Mouse (Mus musculus) left cerebral cortex, postnatal 36 days (tissue): ENCODE measurements around the gene Pgpep1. TPM values are rescaled to one million over a fixed set of nuclear protein-coding genes. Genes with fewer than 3 reads are reported as not detected.
A peak's percentile ranks its signal among the peaks of the same experiment; 100 is the strongest.

Experiments
- DNase-seq, 2 experiments: peaks; one replicate each; pipeline ENCODE4 v3.0.0; 2021 to 2022; ENCODE audit warnings: low spot score in 2 of 2, mixed read lengths in 1 of 2
- intact Hi-C: fragments of 180-260 bp; cut with DNase I; formaldehyde crosslinking; loops from one replicate; pipeline ENCODE4 v1.15.1; 2025
- total RNA-seq, 2 experiments: library from RNA; stranded (reverse); gene quantifications; 2 replicates each; pipeline ENCODE4 v1.2.3; 2021

The Pgpep1 gene
- total RNA-seq, 2 experiments from 2014 or later: 11.6 to 17.2 TPM

GRCm38 (mm10) chr8:70599507-70600290, 60.5 kb downstream of the Pgpep1 start:
- intact Hi-C loops: no loop called here

GRCm38 (mm10) chr8:70598722-70599121, 61.5 kb downstream of the Pgpep1 start:
- DNase-seq: no peak
- intact Hi-C loops: no loop called here

More at GRCm38 (mm10) chr8:70599507-70600290, 60.5 kb downstream of the Pgpep1 start:
- no peak for DNase-seq

- intact Hi-C loops: no loop called here
- DNase-seq: peak; percentile 82 to 85
Observed at GRCm38 (mm10) chr8:70598283-70598682, 61.9 kb downstream of the Pgpep1 start.

GRCm38 (mm10) chr8:70597417-70598272, 62.5 kb downstream of the Pgpep1 start:
- peak; percentile 25 to 31 for DNase-seq
- intact Hi-C loops: no loop called here

GRCm38 (mm10) chr8:70596775-70597416, 63.3 kb downstream of the Pgpep1 start:
- intact Hi-C loops: no loop called here
- DNase-seq: peak in 1 of 2 experiments; percentile 29

Other genes starting within 250 kb of the Pgpep1 start
- 100 to 1,000 TPM; 116 to 140 TPM for gene Crtc1, start 220.8 kb downstream of the Pgpep1 start, total RNA-seq
- 10 to 100 TPM; 43.6 to 44.6 TPM for gene Klhl26, start 183.4 kb downstream of the Pgpep1 start, total RNA-seq
- gene Tmem59l, start 173.0 kb downstream of the Pgpep1 start, total RNA-seq: 100 to 1,000 TPM; 279 to 317 TPM
- gene Crlf1, start 167.2 kb downstream of the Pgpep1 start, total RNA-seq: 1 to 10 TPM; 4.1 to 4.6 TPM
- gene Rex1bd, start 153.6 kb downstream of the Pgpep1 start, total RNA-seq: 100 to 1,000 TPM; 106 to 108 TPM
- gene Uba52, start 149.6 kb downstream of the Pgpep1 start, total RNA-seq: 100 to 1,000 TPM; 828 to 997 TPM
- 100 to 1,000 TPM; 403 to 432 TPM for gene Fkbp8, start 132.7 kb downstream of the Pgpep1 start, total RNA-seq
- gene Kxd1, start 132.4 kb downstream of the Pgpep1 start, total RNA-seq: 10 to 100 TPM; 45.0 to 49.7 TPM
- 10 to 100 TPM; 19.1 to 20.7 TPM for gene Ell, start 120.9 kb downstream of the Pgpep1 start, total RNA-seq
- gene Isyna1, start 66.0 kb downstream of the Pgpep1 start, total RNA-seq: 10 to 100 TPM; 47.5 to 53.0 TPM
- gene Ssbp4, start 51.5 kb downstream of the Pgpep1 start, total RNA-seq: 100 to 1,000 TPM; 257 to 265 TPM
- gene Lrrc25, start 44.2 kb downstream of the Pgpep1 start, total RNA-seq: 1 to 10 TPM in 1 of 2 experiments, under 1 TPM in 1; 0.44 to 1.2 TPM
- gene Gdf15, start 27.9 kb downstream of the Pgpep1 start, total RNA-seq: not detected
- 10 to 100 TPM; 59.1 to 69.8 TPM for gene Lsm4, start 12.9 kb upstream of the Pgpep1 start, total RNA-seq
- 100 to 1,000 TPM; 219 to 272 TPM for gene Jund, start 38.6 kb upstream of the Pgpep1 start, total RNA-seq
- gene Iqcn, start 43.1 kb upstream of the Pgpep1 start, total RNA-seq: under 1 TPM; 0.10 to 0.34 TPM
- not detected for gene Gm3336, start 58.2 kb upstream of the Pgpep1 start, total RNA-seq
- 1 to 10 TPM in 1 of 2 experiments, under 1 TPM in 1; 0.89 to 2.0 TPM for gene Pde4c, start 63.3 kb upstream of the Pgpep1 start, total RNA-seq
- 100 to 1,000 TPM; 824 to 964 TPM for gene Rab3a, start 94.3 kb upstream of the Pgpep1 start, total RNA-seq
- gene Mpv17l2, start 100.6 kb upstream of the Pgpep1 start, total RNA-seq: 10 to 100 TPM; 33.9 to 41.5 TPM
- gene Pik3r2, start 116.3 kb upstream of the Pgpep1 start, total RNA-seq: 100 to 1,000 TPM; 152 to 164 TPM
- 100 to 1,000 TPM; 312 to 338 TPM for gene Mast3, start 144.7 kb upstream of the Pgpep1 start, total RNA-seq
- 1 to 10 TPM in 1 of 2 experiments, under 1 TPM in 1; 0.86 to 1.1 TPM for gene Il12rb1, start 148.1 kb upstream of the Pgpep1 start, total RNA-seq
- 10 to 100 TPM; 16.9 to 20.2 TPM for gene Arrdc2, start 179.3 kb upstream of the Pgpep1 start, total RNA-seq
- gene Kcnn1, start 202.9 kb upstream of the Pgpep1 start, total RNA-seq: 10 to 100 TPM; 18.3 to 27.0 TPM
- gene Ccdc124, start 213.5 kb upstream of the Pgpep1 start, total RNA-seq: 100 to 1,000 TPM in 1 of 2 experiments, 10 to 100 TPM in 1; 88.6 to 108 TPM
- gene Slc5a5, start 232.4 kb upstream of the Pgpep1 start, total RNA-seq: 10 to 100 TPM in 1 of 2 experiments, 1 to 10 TPM in 1; 8.9 to 12.1 TPM
- 100 to 1,000 TPM; 558 to 677 TPM for gene Rpl18a, start 237.0 kb upstream of the Pgpep1 start, total RNA-seq
- gene Map1s, start 245.5 kb upstream of the Pgpep1 start, total RNA-seq: 10 to 100 TPM; 78.7 to 82.1 TPM